ENCODE assay signal across 8 mouse cellular contexts in the genomic region with DNA sequence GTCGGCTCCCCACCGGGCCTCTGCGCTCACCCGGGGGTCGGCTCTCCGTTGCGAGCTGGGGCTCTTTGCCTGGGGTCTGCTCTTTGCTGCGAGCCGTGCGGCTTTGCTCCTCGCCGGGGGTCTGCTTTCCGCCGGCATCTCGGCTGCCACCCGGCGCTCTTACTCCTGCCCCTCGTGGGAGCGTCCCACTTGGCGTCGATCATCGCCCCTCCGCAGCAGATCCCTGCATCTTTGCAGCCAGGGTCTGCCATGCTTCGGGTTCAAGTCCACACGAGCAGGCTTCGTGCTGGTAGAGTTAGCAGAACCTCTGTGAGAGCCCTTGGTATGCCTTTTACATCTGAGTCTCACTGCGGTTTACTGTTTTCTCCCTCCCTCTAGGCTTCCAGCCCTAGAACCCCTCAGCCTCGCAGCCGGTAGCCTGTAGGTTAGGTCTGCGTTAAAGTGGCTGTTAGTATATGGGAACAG. TPM values are rescaled to one million over a fixed set of nuclear protein-coding genes. Genes with fewer than 3 reads are reported as not detected.
DNase-seq lines count a peak whose midpoint lies in the region; ATAC-seq and TF ChIP-seq lines count a peak whose summit lies in the region.

No protein-coding gene starts in this region.

- ATAC-seq in heart, embryonic 16.5 days (replicated peaks; ENCODE audit: extremely low read depth, insufficient read depth, low FRiP score) = peak; percentile 18
- ATAC-seq in liver, embryonic 15.5 days (ENCODE audit: insufficient read depth) = peak; percentile 45
- ATAC-seq in stomach, postnatal 0 days (ENCODE audit: low FRiP score, low TSS enrichment) = peak; percentile 43

- peaks cover 12% of the 10 kb centered on the region for H3K4me1 ChIP-seq in heart, embryonic 16.5 days (ENCODE audit: control insufficient read depth, insufficient read depth, low read length)
- H3K4me1 ChIP-seq in liver, embryonic 15.5 days (replicated peaks) = peaks cover 40% of the 10 kb centered on the region
- peaks cover 2% of the 10 kb centered on the region; the same call in 1 of the 2 replicates for H3K4me1 ChIP-seq in stomach, postnatal 0 days (replicated peaks; ENCODE audit: control insufficient read depth, insufficient read depth)

- no peak for TF ChIP-seq CTCF in stomach, postnatal 0 days (IDR thresholded peaks at IDR 0.05; ENCODE audit: low read depth)

- H3K4me2 ChIP-seq in heart, embryonic 16.5 days (ENCODE audit: low read depth, low read length) = peak overlapping the region; percentile 74
- H3K4me2 ChIP-seq in liver, embryonic 15.5 days = peak overlapping the region; percentile 92
- peak overlapping the region; percentile 97 for H3K4me2 ChIP-seq in stomach, postnatal 0 days (replicated peaks; ENCODE audit: low read depth)

- DNase-seq in embryo, embryonic 10.5 days (ENCODE audit: low spot score) = peak; percentile 46
- no peak for DNase-seq in embryo, embryonic 9.5 days (ENCODE audit: extremely low spot score)
- peak; percentile 38 for DNase-seq in thymus, postnatal 25 days
- DNase-seq in thymus, adult 18-20 months = no peak
- no peak for DNase-seq in stomach, postnatal 0 days (ENCODE audit: low spot score)
- no peak for DNase-seq in gastrocnemius, postnatal 36 days

- peak overlapping the region; percentile 74 for H3K27ac ChIP-seq in heart, embryonic 16.5 days (ENCODE audit: low read length)
- H3K27ac ChIP-seq in liver, embryonic 15.5 days (replicated peaks) = peak overlapping the region; percentile 78
- H3K27ac ChIP-seq in stomach, postnatal 0 days (replicated peaks) = peak overlapping the region; percentile 92

- no peaks in the 10 kb centered on the region for H3K9me3 ChIP-seq in heart, embryonic 16.5 days (replicated peaks; ENCODE audit: control insufficient read depth, low read length)
- H3K9me3 ChIP-seq in liver, embryonic 15.5 days (replicated peaks) = no peaks in the 10 kb centered on the region
- no peaks in the 10 kb centered on the region for H3K9me3 ChIP-seq in stomach, postnatal 0 days (ENCODE audit: control insufficient read depth, low read length)

- H3K9ac ChIP-seq in heart, embryonic 16.5 days (ENCODE audit: low read length) = peak overlapping the region; percentile 93
- peak overlapping the region; percentile 92 for H3K9ac ChIP-seq in liver, embryonic 15.5 days
- peak overlapping the region; percentile 97 for H3K9ac ChIP-seq in stomach, postnatal 0 days (ENCODE audit: low read length)

- peaks cover 17% of the 10 kb centered on the region for H3K36me3 ChIP-seq in heart, embryonic 16.5 days (ENCODE audit: control insufficient read depth, insufficient read depth)
- peaks cover 31% of the 10 kb centered on the region for H3K36me3 ChIP-seq in liver, embryonic 15.5 days (replicated peaks)
- H3K36me3 ChIP-seq in stomach, postnatal 0 days (ENCODE audit: control insufficient read depth, insufficient read depth, low read length) = 0 out of 2 replicates have a peak, but pooled peaks cover 3% of the 10 kb centered on the region

- H3K27me3 ChIP-seq in heart, embryonic 16.5 days (ENCODE audit: control insufficient read depth, insufficient read depth, low read length) = no peaks in the 10 kb centered on the region
- H3K27me3 ChIP-seq in liver, embryonic 15.5 days = no peaks in the 10 kb centered on the region
- no peaks in the 10 kb centered on the region for H3K27me3 ChIP-seq in stomach, postnatal 0 days (ENCODE audit: control insufficient read depth, insufficient read depth, low read length)

- peak overlapping the region; percentile 99 for H3K4me3 ChIP-seq in heart, embryonic 16.5 days (ENCODE audit: low read length)
- H3K4me3 ChIP-seq in liver, embryonic 15.5 days (replicated peaks) = peak overlapping the region; percentile 88
- peak overlapping the region; percentile 95 for H3K4me3 ChIP-seq in stomach, postnatal 0 days (ENCODE audit: low read depth, low read length)

- TF ChIP-seq EP300 in stomach, postnatal 0 days (optimal IDR thresholded peaks at IDR 0.05) = no peak

- intact Hi-C loops in gastrocnemius, postnatal 36 days (cut with DNase I) = no loop called here

- WGBS in heart, embryonic 16.5 days = 1% methylated on average over 30 of the region's 30 CpGs
- under 1% methylated on average over 30 of the region's 30 CpGs for WGBS in liver, embryonic 15.5 days (ENCODE audit: insufficient replicate concordance)
- WGBS in stomach, postnatal 0 days = 0% methylated on average over 30 of the region's 30 CpGs

RNA-seq across cellular contexts. Expression of a gene that starts 0.4 kb away (rescaled TPM):
- polyA plus RNA-seq in heart, embryonic 16.5 days (2015; fragmentation: Nextera tagmentation; extraction: Ambion mirVana) = 28.7 and 30.0 TPM in 2 replicates
- polyA plus RNA-seq in liver, embryonic 15.5 days (2015; fragmentation: Nextera tagmentation; extraction: Ambion mirVana) = 17.4 and 18.6 TPM in 2 replicates
- 36.8 and 41.3 TPM in 2 replicates for polyA plus RNA-seq in stomach, postnatal 0 days (2015; fragmentation: Nextera tagmentation; extraction: Ambion mirVana)
- total RNA-seq in gastrocnemius, postnatal 36 days (2021) = 10 to 100 TPM in 1 of 2 experiments, 1 to 10 TPM in 1; 9.8 to 11.2 TPM

RNA-seq across cellular contexts. Expression of a gene that starts 0.9 kb away (rescaled TPM):
- polyA plus RNA-seq in heart, embryonic 16.5 days (2015; fragmentation: Nextera tagmentation; extraction: Ambion mirVana) = 27.2 and 27.5 TPM in 2 replicates
- polyA plus RNA-seq in liver, embryonic 15.5 days (2015; fragmentation: Nextera tagmentation; extraction: Ambion mirVana) = 14.3 and 14.4 TPM in 2 replicates
- 19.7 and 19.8 TPM in 2 replicates for polyA plus RNA-seq in stomach, postnatal 0 days (2015; fragmentation: Nextera tagmentation; extraction: Ambion mirVana)
- total RNA-seq in gastrocnemius, postnatal 36 days (2021) = 10 to 100 TPM in 1 of 2 experiments, 1 to 10 TPM in 1; 7.1 to 10.2 TPM

RNA-seq across cellular contexts. Expression of a gene that starts 7.7 kb away (rescaled TPM):
- polyA plus RNA-seq in heart, embryonic 16.5 days (2015; fragmentation: Nextera tagmentation; extraction: Ambion mirVana) = 10.7 and 11.0 TPM in 2 replicates
- 8.5 and 10.3 TPM in 2 replicates for polyA plus RNA-seq in liver, embryonic 15.5 days (2015; fragmentation: Nextera tagmentation; extraction: Ambion mirVana)
- polyA plus RNA-seq in stomach, postnatal 0 days (2015; fragmentation: Nextera tagmentation; extraction: Ambion mirVana) = 7.2 and 8.3 TPM in 2 replicates
- 1 to 10 TPM; 4.3 to 4.6 TPM for total RNA-seq in gastrocnemius, postnatal 36 days (2021)

RNA-seq across cellular contexts. Expression of a gene that starts 23.5 kb away (rescaled TPM):
- polyA plus RNA-seq in heart, embryonic 16.5 days (2015; fragmentation: Nextera tagmentation; extraction: Ambion mirVana) = 242 and 286 TPM in 2 replicates
- polyA plus RNA-seq in liver, embryonic 15.5 days (2015; fragmentation: Nextera tagmentation; extraction: Ambion mirVana) = 2.1 and 3.5 TPM in 2 replicates
- 21.6 and 23.4 TPM in 2 replicates for polyA plus RNA-seq in stomach, postnatal 0 days (2015; fragmentation: Nextera tagmentation; extraction: Ambion mirVana)
- total RNA-seq in gastrocnemius, postnatal 36 days (2021) = 100 to 1,000 TPM; 118 to 134 TPM

RNA-seq across cellular contexts. Expression of a gene that starts 24.6 kb away (rescaled TPM):
- polyA plus RNA-seq in heart, embryonic 16.5 days (2015; fragmentation: Nextera tagmentation; extraction: Ambion mirVana) = 1,241 and 1,315 TPM in 2 replicates
- polyA plus RNA-seq in liver, embryonic 15.5 days (2015; fragmentation: Nextera tagmentation; extraction: Ambion mirVana) = 9.9 and 15.2 TPM in 2 replicates
- polyA plus RNA-seq in stomach, postnatal 0 days (2015; fragmentation: Nextera tagmentation; extraction: Ambion mirVana) = 147 and 174 TPM in 2 replicates
- total RNA-seq in gastrocnemius, postnatal 36 days (2021) = 1,000 to 10,000 TPM; 1,018 to 1,083 TPM

Comparison
In these comparisons a context has a peak if more than half of its experiments do, and no peak if none do; other contexts are left out.
1. DNase-seq: peak in embryo, embryonic 10.5 days (single experiment) and thymus, postnatal 25 days (single experiment); none in embryo, embryonic 9.5 days (single experiment), thymus, adult 18-20 months (0 of 2), stomach, postnatal 0 days (single experiment) and gastrocnemius, postnatal 36 days (0 of 2).
2. Peak in every context shown above with its lines, with median percentiles within 50 percentile points of each other: ATAC-seq, H3K27ac ChIP-seq, H3K4me2 ChIP-seq, H3K4me3 ChIP-seq and H3K9ac ChIP-seq.